Mouse (Mus musculus) lung, postnatal 0 days (tissue): ENCODE data around the gene Armh1.

ENCODE experiments used
- CTCF ChIP-seq: IDR thresholded peaks from 2 replicates; pipeline ENCODE4 v1.5.1; 2016; ENCODE audit warnings: antibody characterized with exemption, mild to moderate bottlenecking
- EP300 ChIP-seq: IDR thresholded peaks from 2 replicates; pipeline ENCODE4 v1.6.1; 2016; ENCODE audit warnings: antibody characterized with exemption, mild to moderate bottlenecking, control low read depth

DNA sequence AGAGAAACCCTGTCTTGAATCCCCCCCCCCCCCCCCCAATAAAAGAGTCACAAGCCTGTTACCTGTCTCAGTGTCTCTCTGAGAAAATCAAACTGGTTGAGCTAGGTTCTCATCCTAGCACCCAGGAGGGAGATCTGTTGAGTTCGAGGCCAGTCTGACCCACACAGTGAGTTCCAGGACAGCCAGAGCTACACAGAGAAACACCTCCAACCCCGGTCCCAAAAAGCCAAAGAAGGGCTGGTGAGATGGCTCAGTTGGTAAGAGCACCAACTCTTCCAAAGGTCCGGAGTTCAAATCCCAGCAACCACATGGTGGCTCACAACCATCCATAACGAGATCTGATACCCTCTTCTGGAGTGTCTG, 49.0 kb downstream of the Armh1 start:
- TF ChIP-seq CTCF (no peak), EP300 (no peak)
